9 mouse cellular contexts compared by ENCODE assay signal in genomic region chr9:65576861-65577510, GRCm38 (mm10). TPM values are rescaled to one million over a fixed set of nuclear protein-coding genes. Genes with fewer than 3 reads are reported as not detected.
DNase-seq lines count a peak whose midpoint lies in the region; ATAC-seq lines count a peak whose summit lies in the region.
"Had no signal": no experiment of that assay in that cellular context is flagged by ENCODE, and none has a peak within 500 bp of the region (broad histone marks: within the 10 kb centered on the region; RNA-seq: fewer than 3 reads in every experiment).

No protein-coding gene starts in this region.

- no peak overlapping the region for H3K4me3 ChIP-seq in heart, embryonic 13.5 days
- peak overlapping the region; percentile 81 for H3K4me3 ChIP-seq in liver, embryonic 16.5 days (ENCODE audit: low read depth, low read length)
- H3K4me3 ChIP-seq: neural tube, embryonic 13.5 days had no signal

- no peaks in the 10 kb centered on the region for H3K9me3 ChIP-seq in heart, embryonic 13.5 days
- no peaks in the 10 kb centered on the region for H3K9me3 ChIP-seq in liver, embryonic 16.5 days (replicated peaks; ENCODE audit: control insufficient read depth, low read length)
- H3K9me3 ChIP-seq: neural tube, embryonic 13.5 days had no signal

- H3K9ac ChIP-seq in heart, embryonic 13.5 days = peak overlapping the region; percentile 62
- peak overlapping the region; percentile 56 for H3K9ac ChIP-seq in liver, embryonic 16.5 days (ENCODE audit: low read depth, low read length)
- H3K9ac ChIP-seq: neural tube, embryonic 13.5 days had no signal

- H3K4me1 ChIP-seq in heart, embryonic 13.5 days = peaks cover 60% of the 10 kb centered on the region
- peaks cover 49% of the 10 kb centered on the region for H3K4me1 ChIP-seq in liver, embryonic 16.5 days (ENCODE audit: control insufficient read depth, low read depth, low read length)

- 47% methylated on average over 7 of the region's 7 CpGs for WGBS in heart, embryonic 13.5 days
- 35% methylated on average over 7 of the region's 7 CpGs for WGBS in liver, embryonic 16.5 days (ENCODE audit: insufficient replicate concordance)

- peak; percentile 37 for DNase-seq in kidney, postnatal 10 days
- DNase-seq in kidney, adult 18-20 months = no peak
- DNase-seq in Muller cell, postnatal 12 days (ENCODE audit: inconsistent ontology term) = peak; percentile 81
- DNase-seq in cerebellum, adult 9-10 months = peak; percentile 32
- DNase-seq in thymus, adult 18-20 months = no peak
- no peak for DNase-seq in adipocyte (ENCODE audit: low spot score)

- H3K27ac ChIP-seq in heart, embryonic 13.5 days (replicated peaks) = peak overlapping the region; percentile 90
- H3K27ac ChIP-seq in liver, embryonic 16.5 days (ENCODE audit: low read length) = peak overlapping the region; percentile 91
- H3K27ac ChIP-seq: neural tube, embryonic 13.5 days had no signal

- H3K4me2 ChIP-seq in heart, embryonic 13.5 days = peak overlapping the region; percentile 78
- H3K4me2 ChIP-seq in liver, embryonic 16.5 days (ENCODE audit: low read depth, low read length) = peak overlapping the region; percentile 84
- H3K4me2 ChIP-seq: neural tube, embryonic 13.5 days had no signal

- H3K27me3 ChIP-seq in heart, embryonic 13.5 days (replicated peaks) = no peaks in the 10 kb centered on the region
- no peaks in the 10 kb centered on the region for H3K27me3 ChIP-seq in liver, embryonic 16.5 days (ENCODE audit: control insufficient read depth, insufficient read depth, low read depth, low read length)
- H3K27me3 ChIP-seq: neural tube, embryonic 13.5 days had no signal

- no peak for ATAC-seq in heart, embryonic 13.5 days (ENCODE audit: extremely low read depth, insufficient number of reproducible peaks, low FRiP score, low TSS enrichment)
- no peak for ATAC-seq in liver, embryonic 16.5 days (ENCODE audit: low read depth)

- H3K36me3 ChIP-seq in heart, embryonic 13.5 days = peaks cover 18% of the 10 kb centered on the region
- H3K36me3 ChIP-seq in liver, embryonic 16.5 days (ENCODE audit: control insufficient read depth, insufficient read depth) = peaks cover 19% of the 10 kb centered on the region

RNA-seq across cellular contexts. Expression of gene Plekho2, which starts 2.9 kb away (rescaled TPM):
- 10.7 and 11.9 TPM in 2 replicates for polyA plus RNA-seq in heart, embryonic 13.5 days (2015; fragmentation: Nextera tagmentation; extraction: Ambion mirVana)
- polyA plus RNA-seq in liver, embryonic 16.5 days (2015; fragmentation: Nextera tagmentation; extraction: Ambion mirVana) = 23.1 and 24.5 TPM in 2 replicates

RNA-seq across cellular contexts. Expression of gene Pif1, which starts 10.0 kb away (rescaled TPM):
- 10.3 and 11.8 TPM in 2 replicates for polyA plus RNA-seq in heart, embryonic 13.5 days (2015; fragmentation: Nextera tagmentation; extraction: Ambion mirVana)
- 9.6 and 10.9 TPM in 2 replicates for polyA plus RNA-seq in liver, embryonic 16.5 days (2015; fragmentation: Nextera tagmentation; extraction: Ambion mirVana)

RNA-seq across cellular contexts. Expression of gene Rbpms2, which starts 52.5 kb away (rescaled TPM):
- polyA plus RNA-seq in heart, embryonic 13.5 days (2015; fragmentation: Nextera tagmentation; extraction: Ambion mirVana) = 106 and 109 TPM in 2 replicates
- polyA plus RNA-seq in liver, embryonic 16.5 days (2015; fragmentation: Nextera tagmentation; extraction: Ambion mirVana) = 11.9 and 14.6 TPM in 2 replicates

RNA-seq across cellular contexts. Expression of gene Ankdd1a, which starts 57.0 kb away (rescaled TPM):
- not detected in 2 replicates for polyA plus RNA-seq in heart, embryonic 13.5 days (2015; fragmentation: Nextera tagmentation; extraction: Ambion mirVana)
- polyA plus RNA-seq in liver, embryonic 16.5 days (2015; fragmentation: Nextera tagmentation; extraction: Ambion mirVana) = 0.06 TPM in 1 of 2 replicates, not detected in the other

Comparison
In these comparisons a context has a peak if more than half of its experiments do, and no peak if none do; other contexts are left out.
1. DNase-seq: peak in kidney, postnatal 10 days (single experiment), Muller cell, postnatal 12 days (single experiment) and cerebellum, adult 9-10 months (single experiment); none in kidney, adult 18-20 months (single experiment), thymus, adult 18-20 months (0 of 2) and adipocyte (single experiment).